Mouse (Mus musculus) erythroblast, embryonic 14.5 days (primary cell): ENCODE results near the gene Crlf3. TPM values are rescaled to one million over a fixed set of nuclear protein-coding genes. Genes with fewer than 3 reads are reported as not detected.
A peak's percentile ranks its signal among the peaks of the same experiment; 100 is the strongest.

Source experiments
- H3K27me3 ChIP-seq: 2 replicates; pipeline ENCODE4 v1.6.1; 2012; ENCODE audit warnings: inconsistent platforms; ENCODE audit not compliant: control insufficient read depth
- H3K36me3 ChIP-seq: 2 replicates; pipeline ENCODE4 v1.6.1; 2012; ENCODE audit warnings: mild to moderate bottlenecking, inconsistent platforms; ENCODE audit not compliant: control insufficient read depth
- H3K4me1 ChIP-seq: 2 replicates; pipeline ENCODE4 v1.6.1; 2012; ENCODE audit warnings: inconsistent platforms; ENCODE audit not compliant: control insufficient read depth
- H3K4me3 ChIP-seq: replicated peaks from 2 replicates; pipeline ENCODE3; 2012; ENCODE audit warnings: moderate library complexity, mild to moderate bottlenecking, inconsistent platforms
- H3K9me3 ChIP-seq: 2 replicates; pipeline ENCODE4 v1.6.1; 2012; ENCODE audit warnings: low read length, inconsistent platforms, mixed read lengths; ENCODE audit not compliant: control insufficient read depth
- GATA1 ChIP-seq: IDR thresholded peaks from 2 replicates; pipeline ENCODE4 v1.6.1; 2012; ENCODE audit warnings: low read length, inconsistent platforms, mixed read lengths
- TAL1 ChIP-seq: IDR thresholded peaks from 3 replicates; pipeline ENCODE4 v1.6.1; 2012; ENCODE audit warnings: low read length, inconsistent platforms, mixed read lengths
- polyA plus RNA-seq: library from polyadenylated mRNA; stranded (reverse); fragments of >175 nt; gene quantifications from 2 replicates; pipeline ENCODE4 v1.2.3, GENCODE M21; 2012

Crlf3 gene
- 4.8 TPM in 2 replicates for polyA plus RNA-seq

DNA sequence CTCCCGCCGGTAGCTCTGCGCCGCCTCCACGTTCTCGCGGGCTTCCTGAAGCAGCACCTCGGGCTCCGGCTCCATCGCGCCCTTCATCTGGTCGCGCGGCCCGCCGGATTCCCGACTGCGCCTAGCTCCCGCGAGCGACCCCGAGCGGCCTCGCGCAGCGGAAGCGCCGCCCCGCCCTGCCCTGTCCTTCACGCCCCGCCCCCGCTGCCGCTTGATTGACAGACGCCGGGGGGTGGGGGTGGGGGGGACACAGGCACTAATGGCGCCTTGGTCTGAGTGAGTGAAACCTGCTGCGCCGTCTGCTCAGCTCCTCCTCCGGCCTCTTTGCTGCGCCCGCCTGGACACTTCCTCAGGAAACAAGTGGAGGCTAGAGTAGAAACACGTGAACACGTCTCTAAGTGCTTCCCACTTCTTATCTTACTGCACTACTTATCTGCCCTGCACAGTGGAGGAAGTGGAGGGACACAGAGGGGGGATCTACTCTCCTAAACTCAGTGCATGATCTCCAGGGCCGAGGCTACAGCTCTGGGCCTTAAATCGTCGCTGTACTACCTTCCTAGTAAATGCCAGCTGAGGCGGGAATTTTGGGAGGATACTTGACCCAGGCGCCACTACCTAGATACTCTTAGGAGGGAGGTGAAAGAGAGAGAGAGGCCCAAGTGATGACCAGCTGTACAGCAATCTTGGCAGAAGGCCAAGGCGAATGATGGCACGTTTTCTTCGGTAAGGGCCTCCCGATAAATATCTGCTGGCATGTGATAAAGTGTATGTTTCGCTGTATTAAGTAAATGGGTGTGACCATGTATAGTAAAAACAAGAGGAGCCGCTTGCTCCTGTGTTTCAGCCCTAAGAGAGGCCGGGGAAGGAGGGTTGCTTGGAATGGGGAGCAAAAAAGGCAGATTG lies at the start of gene Crlf3:
Crlf3 (minus strand) TSS at position 166 of the 903 bp plus-strand sequence.
- Histone ChIP-seq H3K36me3 (peaks cover 42% of the 10 kb centered on the region), H3K9me3 (peaks cover 6% of the 10 kb centered on the region), H3K4me1 (peaks cover 71% of the 10 kb centered on the region), H3K27me3 (no peaks in the 10 kb centered on the region), H3K4me3 (peak within 1 kb of the TSS; percentile 99)
- TF ChIP-seq TAL1 (peak; percentile 68), GATA1 (peak; percentile 96)

GRCm38 (mm10) chr11:80116411-80116810 lies 35.6 kb upstream of the Crlf3 start:
- H3K4me1 ChIP-seq: no peaks in the 10 kb centered on the region
- no peaks in the 10 kb centered on the region for H3K27me3 ChIP-seq
- TF ChIP-seq TAL1: no peak
- TF ChIP-seq GATA1: no peak
- no peaks in the 10 kb centered on the region for H3K9me3 ChIP-seq
- no peak overlapping the region for H3K4me3 ChIP-seq
- peaks cover 98% of the 10 kb centered on the region for H3K36me3 ChIP-seq

DNA sequence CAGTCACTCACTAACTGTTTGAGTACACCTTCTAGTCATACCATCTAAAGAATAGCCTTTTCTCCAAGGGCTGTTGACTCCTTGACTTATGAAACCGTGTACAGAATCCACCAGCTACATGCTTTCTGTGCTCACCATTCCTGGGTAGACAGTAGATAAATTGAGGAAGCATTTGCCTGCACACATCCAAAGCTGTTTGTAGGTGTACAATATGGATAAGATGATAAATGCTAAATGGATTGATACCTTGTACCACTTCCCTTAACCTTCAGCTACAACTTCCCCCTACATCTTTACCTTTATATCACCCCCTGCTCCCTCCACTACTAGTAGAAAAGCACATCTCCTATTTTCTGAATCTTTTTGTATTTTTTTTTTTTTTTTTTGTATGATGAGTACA lies 23.6 kb upstream of the Crlf3 start:
- Histone ChIP-seq H3K4me1 (peaks cover 15% of the 10 kb centered on the region), H3K9me3 (no peaks in the 10 kb centered on the region), H3K4me3 (no peak overlapping the region), H3K36me3 (peaks cover 98% of the 10 kb centered on the region), H3K27me3 (no peaks in the 10 kb centered on the region)
- TF ChIP-seq GATA1: no peak
- no peak for TF ChIP-seq TAL1

DNA sequence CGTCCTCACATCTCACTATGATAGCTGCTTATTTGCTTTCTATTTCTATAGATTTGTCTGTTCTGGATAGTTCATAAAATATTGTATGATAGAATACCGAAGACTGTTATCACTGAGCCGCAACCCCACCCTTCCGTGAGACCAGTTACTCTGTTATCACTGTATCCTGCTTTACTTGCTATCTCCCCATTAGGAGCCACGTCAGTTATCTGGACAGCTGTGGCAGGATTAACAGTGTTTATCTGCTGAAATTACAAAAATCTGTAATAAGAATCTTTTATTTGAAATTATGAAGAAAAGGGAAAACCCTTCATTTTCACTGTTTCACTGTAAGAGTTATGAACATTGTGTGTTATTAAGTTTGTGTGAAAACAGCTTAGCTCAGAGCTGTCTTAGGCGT lies 20.5 kb upstream of the Crlf3 start:
- H3K36me3 ChIP-seq: peaks cover 98% of the 10 kb centered on the region
- no peaks in the 10 kb centered on the region for H3K27me3 ChIP-seq
- H3K4me1 ChIP-seq: peaks cover 15% of the 10 kb centered on the region
- H3K9me3 ChIP-seq: no peaks in the 10 kb centered on the region
- H3K4me3 ChIP-seq: no peak overlapping the region
- TF ChIP-seq GATA1 (no peak), TAL1 (no peak)

DNA sequence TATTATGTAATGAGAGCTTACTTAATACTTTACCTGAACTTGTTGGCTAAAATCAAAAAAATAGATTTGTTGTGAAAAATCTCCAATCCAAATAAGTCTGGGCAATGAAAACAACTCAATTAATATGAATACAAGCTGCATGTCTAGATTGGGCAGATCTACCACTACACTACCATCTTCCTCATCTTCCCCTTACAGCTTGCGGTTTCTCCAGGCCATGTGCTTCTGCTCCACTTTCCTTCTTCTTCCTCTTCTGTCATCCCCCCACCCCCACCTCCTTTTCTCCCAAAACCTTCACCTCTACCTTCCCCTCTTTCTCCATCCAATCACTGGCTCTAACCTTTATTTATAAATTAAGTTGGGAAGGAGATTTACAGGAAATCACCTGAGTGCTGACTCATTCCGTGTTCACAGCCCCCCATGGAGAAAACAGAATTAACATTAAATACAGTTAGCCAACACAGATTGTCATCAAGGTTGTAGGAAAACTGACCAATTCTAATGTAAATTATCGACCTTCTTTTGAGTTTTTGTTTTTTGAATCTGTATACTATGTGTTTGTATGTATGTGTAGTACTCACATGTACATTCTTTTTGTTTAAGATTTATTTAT lies 17.8 kb upstream of the Crlf3 start:
- H3K9me3 ChIP-seq: no peaks in the 10 kb centered on the region
- H3K27me3 ChIP-seq: no peaks in the 10 kb centered on the region
- no peak for TF ChIP-seq GATA1
- H3K4me1 ChIP-seq: peaks cover 18% of the 10 kb centered on the region
- H3K4me3 ChIP-seq: no peak overlapping the region
- H3K36me3 ChIP-seq: peaks cover 98% of the 10 kb centered on the region

DNA sequence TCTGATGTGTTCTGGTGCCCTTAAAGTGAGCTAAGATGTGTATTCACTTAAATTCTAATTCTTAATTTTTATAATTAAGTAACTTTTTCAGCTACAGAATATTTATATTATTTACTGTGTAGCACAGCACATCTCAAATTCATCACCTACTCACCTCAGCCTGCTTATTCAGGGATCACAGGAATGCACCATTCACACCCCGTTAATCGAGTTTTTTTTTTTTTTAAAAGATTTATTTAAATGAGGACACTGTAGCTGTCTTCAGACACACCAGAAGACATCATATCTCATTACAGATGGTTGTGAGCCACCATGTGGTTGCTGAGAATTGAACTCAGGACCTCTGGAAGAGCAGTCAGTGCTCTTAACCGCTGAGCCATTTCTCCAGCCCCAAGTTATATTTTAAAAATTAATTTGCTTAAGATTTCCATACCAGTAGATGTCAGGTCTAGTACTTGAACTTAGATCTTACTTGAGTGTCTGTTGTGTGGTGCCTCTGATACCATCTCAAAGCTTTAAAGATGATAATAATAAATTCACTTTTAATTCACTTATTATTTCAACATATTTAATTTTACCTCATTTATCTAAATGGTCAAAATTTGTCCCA lies 9.9 kb upstream of the Crlf3 start:
- no peaks in the 10 kb centered on the region for H3K27me3 ChIP-seq
- TF ChIP-seq GATA1: no peak
- no peak for TF ChIP-seq TAL1
- H3K4me3 ChIP-seq: peak overlapping the region; percentile 100
- H3K4me1 ChIP-seq: peaks cover 54% of the 10 kb centered on the region
- peaks cover 42% of the 10 kb centered on the region for H3K36me3 ChIP-seq
- H3K9me3 ChIP-seq: no peaks in the 10 kb centered on the region

GRCm38 (mm10) chr11:80089817-80090214 lies 9.0 kb upstream of the Crlf3 start:
- TF ChIP-seq TAL1: no peak
- TF ChIP-seq GATA1: no peak
- Histone ChIP-seq H3K36me3 (peaks cover 34% of the 10 kb centered on the region), H3K27me3 (no peaks in the 10 kb centered on the region), H3K4me1 (peaks cover 60% of the 10 kb centered on the region), H3K4me3 (peak overlapping the region; percentile 100), H3K9me3 (no peaks in the 10 kb centered on the region)

GRCm38 (mm10) chr11:80088917-80089816 lies 8.4 kb upstream of the Crlf3 start, which contains the start of gene Atad5:
Gene Atad5, plus strand, starts transcription at chr11:80089400.
- Histone ChIP-seq H3K27me3 (no peaks in the 10 kb centered on the region), H3K36me3 (peaks cover 27% of the 10 kb centered on the region), H3K9me3 (no peaks in the 10 kb centered on the region), H3K4me3 (peak within 1 kb of the TSS; percentile 100), H3K4me1 (peaks cover 62% of the 10 kb centered on the region)
- TF ChIP-seq GATA1 (no peak), TAL1 (no peak)

DNA sequence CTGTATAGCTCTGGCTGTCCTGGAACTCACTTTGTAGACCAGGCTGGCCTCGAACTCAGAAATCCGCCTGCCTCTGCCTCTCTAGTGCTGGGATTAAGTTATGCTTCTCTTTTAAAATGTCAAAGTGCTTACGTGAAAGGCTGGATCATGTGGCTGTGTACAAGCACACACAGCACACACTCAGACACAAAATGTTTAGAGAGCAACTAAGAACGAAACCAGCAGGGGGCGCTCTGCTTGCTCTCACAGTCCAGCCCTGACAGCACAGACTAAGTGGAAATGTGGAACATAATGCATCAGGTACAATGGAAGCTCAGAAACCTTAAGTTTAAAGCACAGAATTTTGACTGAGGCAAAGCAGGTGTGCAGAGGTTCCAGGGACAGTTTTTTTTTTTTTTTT lies 6.1 kb upstream of the Crlf3 start:
- H3K4me1 ChIP-seq: peaks cover 66% of the 10 kb centered on the region

More for the DNA sequence above, 6.1 kb upstream of the Crlf3 start:
- H3K36me3 ChIP-seq: peaks cover 14% of the 10 kb centered on the region
- H3K27me3 ChIP-seq: no peaks in the 10 kb centered on the region
- no peak overlapping the region for H3K4me3 ChIP-seq
- no peak for TF ChIP-seq GATA1
- TF ChIP-seq TAL1: no peak
- H3K9me3 ChIP-seq: peaks cover 6% of the 10 kb centered on the region
